Mouse (Mus musculus) ES-E14 (cell line): ENCODE measurements around the gene Odf3l2.

Experiments
- HCFC1 ChIP-seq: IDR thresholded peaks from 2 replicates; pipeline ENCODE4 v1.6.1; 2012; ENCODE audit warnings: low read length, inconsistent platforms, borderline replicate concordance; ENCODE audit not compliant: insufficient read depth
- ZC3H11A ChIP-seq: IDR thresholded peaks from 2 replicates; pipeline ENCODE4 v1.6.1; 2012; ENCODE audit warnings: low read depth, mild to moderate bottlenecking, inconsistent platforms, low read length, borderline replicate concordance

- TF ChIP-seq HCFC1 = no peak
- TF ChIP-seq ZC3H11A = no peak
Observed at GRCm38 (mm10) chr10:79626156-79626555, 19.4 kb downstream of the Odf3l2 start.
